Comparison of ENCODE assay signal across 21 mouse cellular contexts in the genomic region with DNA sequence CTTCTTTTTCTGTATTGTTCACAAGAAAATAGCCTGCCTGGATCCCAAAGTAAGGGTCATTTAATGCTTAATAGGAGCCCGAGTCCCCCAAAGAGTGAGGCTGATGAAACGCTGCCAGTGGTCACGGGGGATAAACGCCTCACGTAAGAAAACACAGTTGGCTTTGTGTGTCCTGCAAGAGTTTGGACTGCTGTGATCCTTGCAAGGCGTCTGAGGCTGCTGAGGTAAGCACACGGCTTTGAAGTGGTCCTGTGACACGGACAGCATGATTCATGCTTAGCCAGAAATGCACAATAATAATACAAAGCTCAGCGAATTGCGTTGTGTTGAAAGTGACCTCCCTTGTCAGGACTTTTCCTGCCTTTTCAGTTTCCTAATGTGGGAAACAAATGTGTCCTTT.
DNase-seq lines count a peak whose midpoint lies in the region; ATAC-seq and TF ChIP-seq lines count a peak whose summit lies in the region.
"Had no signal": no experiment of that assay in that cellular context is flagged by ENCODE, and none has a peak within 500 bp of the region (broad histone marks: within the 10 kb centered on the region; RNA-seq: fewer than 3 reads in every experiment).

No protein-coding gene starts in this region.

- no peak for ATAC-seq in kidney, postnatal 0 days (replicated peaks; ENCODE audit: low FRiP score, low read depth)
- no peak for ATAC-seq in granulocyte monocyte progenitor cell, adult 5-6 weeks (replicated peaks; ENCODE audit: poor library complexity, severe bottlenecking)
- ATAC-seq: forebrain, embryonic 13.5 days had no signal

- H3K9ac ChIP-seq in kidney, postnatal 0 days (ENCODE audit: low read depth, low read length) = no peak overlapping the region
- H3K9ac ChIP-seq: forebrain, embryonic 13.5 days; neural tube, embryonic 13.5 days had no signal

- H3K4me3 ChIP-seq in kidney, postnatal 0 days (replicated peaks; ENCODE audit: low read depth, low read length) = no peak overlapping the region
- H3K4me3 ChIP-seq in embryonic facial prominence, embryonic 10.5 days = no peak overlapping the region
- H3K4me3 ChIP-seq in left cerebral cortex, adult 2 months = no peak overlapping the region
- H3K4me3 ChIP-seq: forebrain, embryonic 13.5 days; neural tube, embryonic 13.5 days had no signal

- TF ChIP-seq CTCF in kidney, postnatal 0 days (IDR thresholded peaks at IDR 0.05; ENCODE audit: low read depth) = no peak
- no peak for TF ChIP-seq CTCF in left cerebral cortex, adult 2 months (IDR thresholded peaks at IDR 0.05)

- intact Hi-C loops in left cerebral cortex, adult 2 months (cut with DNase I) = no loop called here

- H3K27me3 ChIP-seq in kidney, postnatal 0 days (ENCODE audit: insufficient read depth, low read length) = no peaks in the 10 kb centered on the region
- no peaks in the 10 kb centered on the region for H3K27me3 ChIP-seq in embryonic facial prominence, embryonic 10.5 days (replicated peaks; ENCODE audit: low read depth, poor library complexity, severe bottlenecking)
- H3K27me3 ChIP-seq: forebrain, embryonic 13.5 days; neural tube, embryonic 13.5 days had no signal

- 23% methylated on average over 10 of the region's 10 CpGs for WGBS in kidney, postnatal 0 days
- 59% methylated on average over 10 of the region's 10 CpGs for WGBS in embryonic facial prominence, embryonic 10.5 days

- no peaks in the 10 kb centered on the region for H3K9me3 ChIP-seq in kidney, postnatal 0 days (replicated peaks; ENCODE audit: low read length)
- H3K9me3 ChIP-seq in embryonic facial prominence, embryonic 10.5 days = no peaks in the 10 kb centered on the region
- H3K9me3 ChIP-seq: forebrain, embryonic 13.5 days; neural tube, embryonic 13.5 days had no signal

- H3K4me2 ChIP-seq in kidney, postnatal 0 days (ENCODE audit: low read length) = no peak overlapping the region
- H3K4me2 ChIP-seq: forebrain, embryonic 13.5 days; heart, embryonic 11.5 days; liver, embryonic 11.5 days; neural tube, embryonic 13.5 days had no signal

- no peak overlapping the region for H3K27ac ChIP-seq in kidney, postnatal 0 days
- peak overlapping the region; percentile 44 for H3K27ac ChIP-seq in embryonic facial prominence, embryonic 10.5 days (replicated peaks)
- no peak overlapping the region for H3K27ac ChIP-seq in left cerebral cortex, adult 2 months
- H3K27ac ChIP-seq: forebrain, embryonic 13.5 days; macrophage; neural tube, embryonic 13.5 days; stomach, postnatal 0 days had no signal

- H3K36me3 ChIP-seq in kidney, postnatal 0 days (ENCODE audit: insufficient read depth, low read length) = no peaks in the 10 kb centered on the region
- no peaks in the 10 kb centered on the region for H3K36me3 ChIP-seq in embryonic facial prominence, embryonic 10.5 days (replicated peaks)
- H3K36me3 ChIP-seq: neural tube, embryonic 13.5 days had no signal

- DNase-seq in embryo, embryonic 10 days (ENCODE audit: low spot score) = peak; percentile 7
- DNase-seq in embryo, embryonic 10.5 days (ENCODE audit: low spot score) = no peak
- peak; percentile 8 for DNase-seq in kidney, postnatal 0 days (ENCODE audit: low spot score)
- DNase-seq in kidney, adult 11 months = no peak
- peak; percentile 60 for DNase-seq in Muller cell, postnatal 12 days (ENCODE audit: inconsistent ontology term)
- DNase-seq in embryonic facial prominence, embryonic 10.5 days (ENCODE audit: low spot score) = peak; percentile 9
- no peak for DNase-seq in left cerebral cortex, adult 2 months (ENCODE audit: extremely low spot score in 1 of 2, low spot score in 2 of 2)
- DNase-seq: B cell, adult 2 months; cerebellum, adult 2 months; gastrocnemius, postnatal 36 days; heart, postnatal 14 days; layer of hippocampus, adult 9-11 months; right cerebral cortex, postnatal 14 days; thymus, postnatal 14 days had no signal

- 0 out of 2 replicates have a peak, but pooled peaks cover 5% of the 10 kb centered on the region for H3K4me1 ChIP-seq in kidney, postnatal 0 days (replicated peaks; ENCODE audit: insufficient read depth, low read length)
- peaks cover 3% of the 10 kb centered on the region for H3K4me1 ChIP-seq in embryonic facial prominence, embryonic 10.5 days
- H3K4me1 ChIP-seq: neural tube, embryonic 13.5 days had no signal

Comparison
In these comparisons a context has a peak if more than half of its experiments do, and no peak if none do; other contexts are left out.
1. DNase-seq: peak in embryo, embryonic 10 days (single experiment), kidney, postnatal 0 days (single experiment), Muller cell, postnatal 12 days (single experiment) and embryonic facial prominence, embryonic 10.5 days (single experiment); none in embryo, embryonic 10.5 days (single experiment), kidney, adult 11 months (single experiment) and left cerebral cortex, adult 2 months (0 of 2).